Mouse (Mus musculus): Measurements from ENCODE around the gene Kif1bp. TPM values are rescaled to one million over a fixed set of nuclear protein-coding genes. Genes with fewer than 3 reads are reported as not detected.

Gene Kif1bp
- polyA plus RNA-seq, 1 experiment from 2014 or later, result 41.5 TPM

DNA sequence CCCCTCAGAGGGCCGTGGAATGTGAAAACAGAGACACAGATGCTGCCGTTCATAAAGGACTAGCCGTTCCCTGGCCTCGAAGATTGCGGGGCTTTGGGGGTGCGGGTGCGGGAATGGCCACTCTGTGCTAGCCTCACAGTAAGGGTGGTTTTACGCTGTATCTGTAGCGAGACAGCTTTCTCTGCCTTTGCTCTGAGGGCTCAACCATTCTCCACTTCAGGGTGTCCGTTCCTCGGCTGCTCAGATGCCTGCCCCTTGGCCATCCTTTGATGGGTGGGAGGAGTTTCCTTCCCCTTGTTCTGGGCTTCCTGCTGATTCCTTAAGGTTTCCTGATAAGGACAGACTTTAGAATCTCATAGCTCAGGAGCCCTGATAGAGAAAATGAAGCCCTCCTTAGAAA lies 69.8 kb downstream of the Kif1bp start:
- H3K27me3 ChIP-seq (ENCODE audit: control insufficient read depth, insufficient read depth, low read length), result no peaks in the 10 kb centered on the region; the same call in 1 of the 2 replicates
- WGBS, result 6% methylated on average over 11 of the region's 11 CpGs
- peak overlapping the region; percentile 32 for H3K4me3 ChIP-seq (ENCODE audit: low read length)
- H3K36me3 ChIP-seq (ENCODE audit: control insufficient read depth, insufficient read depth, low read length), result no peaks in the 10 kb centered on the region
- H3K9ac ChIP-seq (ENCODE audit: low read depth, low read length), result peak overlapping the region; percentile 40; the same call in 1 of the 2 replicates
- no peak for ATAC-seq (ENCODE audit: low FRiP score, low TSS enrichment)
- H3K4me2 ChIP-seq (replicated peaks; ENCODE audit: low read depth, low read length), result peak overlapping the region; percentile 67
- no peaks in the 10 kb centered on the region for H3K4me1 ChIP-seq (ENCODE audit: control insufficient read depth, insufficient read depth, low read length)
- H3K27ac ChIP-seq (ENCODE audit: low read depth, low read length), result 0 out of 2 replicates have a peak overlapping the region, but pooled peaks have one; percentile 24
- no peaks in the 10 kb centered on the region for H3K9me3 ChIP-seq (ENCODE audit: control insufficient read depth, low read length)

DNA sequence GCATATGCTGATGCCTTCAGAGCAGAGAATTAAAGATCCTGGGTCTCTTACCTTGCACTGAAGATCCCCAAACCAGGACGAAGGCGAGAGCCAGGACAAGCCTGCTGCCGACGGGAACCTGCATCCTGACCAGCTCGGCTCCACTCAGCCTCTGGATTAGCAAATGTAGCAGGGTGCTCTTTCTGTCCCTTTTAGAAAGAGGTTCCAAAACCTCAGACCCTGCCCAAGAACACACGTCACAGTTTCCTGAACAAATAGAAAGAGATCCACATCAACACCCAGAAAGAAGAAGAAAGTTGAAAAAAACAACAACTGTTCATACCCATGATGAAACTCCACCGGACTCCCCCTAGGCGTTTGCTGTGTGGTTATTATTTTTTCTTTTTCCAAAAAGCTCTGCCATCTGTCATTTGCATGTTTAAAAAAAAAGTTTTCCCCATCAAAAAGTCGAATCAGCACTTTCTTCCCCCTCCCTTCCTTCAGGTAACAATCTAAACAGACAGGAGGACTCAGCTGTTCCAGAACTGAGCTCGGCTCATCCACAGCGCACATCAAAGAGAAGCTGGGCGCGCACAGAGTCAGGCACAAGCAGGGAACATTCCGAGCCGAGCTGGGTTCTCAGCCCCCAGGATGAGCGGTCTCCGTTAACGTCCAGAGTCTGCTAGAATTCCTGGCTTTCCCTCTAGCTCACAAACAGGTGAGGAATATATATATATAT lies 70.5 kb downstream of the Kif1bp start:
- Histone ChIP-seq H3K27me3 (ENCODE audit: control insufficient read depth, insufficient read depth, low read length) (no peaks in the 10 kb centered on the region; the same call in 1 of the 2 replicates), H3K9me3 (ENCODE audit: control insufficient read depth, low read length) (no peaks in the 10 kb centered on the region), H3K4me2 (replicated peaks; ENCODE audit: low read depth, low read length) (peak overlapping the region; percentile 67), H3K27ac (ENCODE audit: low read depth, low read length) (no peak overlapping the region), H3K4me1 (ENCODE audit: control insufficient read depth, insufficient read depth, low read length) (no peaks in the 10 kb centered on the region), H3K4me3 (ENCODE audit: low read length) (peak overlapping the region; percentile 32; the same call in 1 of the 2 replicates), H3K36me3 (ENCODE audit: control insufficient read depth, insufficient read depth, low read length) (no peaks in the 10 kb centered on the region), H3K9ac (ENCODE audit: low read depth, low read length) (no peak overlapping the region)
- no peak for ATAC-seq (ENCODE audit: low FRiP score, low TSS enrichment)
- 15% methylated on average over 18 of the region's 18 CpGs for WGBS

DNA sequence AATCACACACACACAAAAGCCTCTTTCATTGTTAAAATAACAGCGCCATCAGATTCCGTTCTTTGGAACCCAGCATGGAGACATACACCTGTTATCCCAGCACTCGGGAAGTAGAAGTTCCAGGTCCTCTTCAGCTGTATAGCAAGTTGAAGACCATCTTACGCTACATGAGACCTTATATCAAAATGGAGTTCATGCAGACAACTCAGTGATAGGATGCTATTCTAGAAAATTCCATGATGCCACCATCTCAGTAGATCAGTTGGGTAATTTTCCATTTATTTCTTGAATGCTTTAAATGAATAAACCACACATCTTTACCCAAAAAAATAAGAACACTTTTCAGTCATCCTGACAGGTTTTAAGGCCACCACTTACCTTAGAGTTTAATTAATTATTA lies 71.2 kb downstream of the Kif1bp start:
- H3K36me3 ChIP-seq (ENCODE audit: control insufficient read depth, insufficient read depth, low read length), result no peaks in the 10 kb centered on the region
- no peaks in the 10 kb centered on the region for H3K4me1 ChIP-seq (ENCODE audit: control insufficient read depth, insufficient read depth, low read length)
- H3K4me2 ChIP-seq (replicated peaks; ENCODE audit: low read depth, low read length), result no peak overlapping the region
- ATAC-seq (ENCODE audit: low FRiP score, low TSS enrichment), result no peak
- H3K4me3 ChIP-seq (ENCODE audit: low read length), result no peak overlapping the region
- 94% methylated on average over 4 of the region's 4 CpGs for WGBS
- H3K27ac ChIP-seq (ENCODE audit: low read depth, low read length), result no peak overlapping the region
- H3K9me3 ChIP-seq (ENCODE audit: control insufficient read depth, low read length), result no peaks in the 10 kb centered on the region
- H3K27me3 ChIP-seq (ENCODE audit: control insufficient read depth, insufficient read depth, low read length), result no peaks in the 10 kb centered on the region; the same call in 1 of the 2 replicates
- no peak overlapping the region for H3K9ac ChIP-seq (ENCODE audit: low read depth, low read length)

DNA sequence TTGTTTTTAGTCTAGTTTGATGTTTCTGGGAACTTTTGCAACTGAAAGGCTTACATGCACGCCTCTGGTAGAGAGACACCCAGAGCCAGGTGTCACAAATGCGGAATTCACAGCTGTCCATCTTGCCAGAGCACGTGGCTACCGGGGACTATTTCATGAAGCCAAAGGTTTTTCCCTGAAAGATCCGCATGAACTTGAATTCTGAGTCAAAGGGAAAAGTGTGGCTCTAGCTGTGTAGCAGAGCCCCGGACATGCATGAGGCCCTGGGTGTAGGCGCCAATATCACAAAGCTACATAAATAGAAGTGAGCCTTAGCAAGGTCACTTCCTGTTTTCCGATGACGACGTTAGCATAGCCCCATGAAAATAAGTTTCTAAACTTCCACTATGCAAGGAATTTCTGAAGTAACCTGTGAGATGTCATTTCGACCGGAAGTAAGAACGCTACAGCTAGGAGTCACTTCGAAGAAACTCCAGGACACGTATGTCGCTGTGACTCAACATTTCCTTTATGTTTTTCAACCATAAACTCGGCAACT lies 72.2 kb downstream of the Kif1bp start:
- no peak overlapping the region for H3K27ac ChIP-seq (ENCODE audit: low read depth, low read length)
- H3K36me3 ChIP-seq (ENCODE audit: control insufficient read depth, insufficient read depth, low read length), result no peaks in the 10 kb centered on the region
- no peak overlapping the region for H3K4me2 ChIP-seq (replicated peaks; ENCODE audit: low read depth, low read length)
- no peaks in the 10 kb centered on the region for H3K9me3 ChIP-seq (ENCODE audit: control insufficient read depth, low read length)
- H3K27me3 ChIP-seq (ENCODE audit: control insufficient read depth, insufficient read depth, low read length), result no peaks in the 10 kb centered on the region; the same call in 1 of the 2 replicates
- ATAC-seq (ENCODE audit: low FRiP score, low TSS enrichment), result no peak
- H3K4me3 ChIP-seq (ENCODE audit: low read length), result no peak overlapping the region
- H3K9ac ChIP-seq (ENCODE audit: low read depth, low read length), result no peak overlapping the region
- H3K4me1 ChIP-seq (ENCODE audit: control insufficient read depth, insufficient read depth, low read length), result no peaks in the 10 kb centered on the region
- WGBS, result 79% methylated on average over 17 of the region's 17 CpGs

DNA sequence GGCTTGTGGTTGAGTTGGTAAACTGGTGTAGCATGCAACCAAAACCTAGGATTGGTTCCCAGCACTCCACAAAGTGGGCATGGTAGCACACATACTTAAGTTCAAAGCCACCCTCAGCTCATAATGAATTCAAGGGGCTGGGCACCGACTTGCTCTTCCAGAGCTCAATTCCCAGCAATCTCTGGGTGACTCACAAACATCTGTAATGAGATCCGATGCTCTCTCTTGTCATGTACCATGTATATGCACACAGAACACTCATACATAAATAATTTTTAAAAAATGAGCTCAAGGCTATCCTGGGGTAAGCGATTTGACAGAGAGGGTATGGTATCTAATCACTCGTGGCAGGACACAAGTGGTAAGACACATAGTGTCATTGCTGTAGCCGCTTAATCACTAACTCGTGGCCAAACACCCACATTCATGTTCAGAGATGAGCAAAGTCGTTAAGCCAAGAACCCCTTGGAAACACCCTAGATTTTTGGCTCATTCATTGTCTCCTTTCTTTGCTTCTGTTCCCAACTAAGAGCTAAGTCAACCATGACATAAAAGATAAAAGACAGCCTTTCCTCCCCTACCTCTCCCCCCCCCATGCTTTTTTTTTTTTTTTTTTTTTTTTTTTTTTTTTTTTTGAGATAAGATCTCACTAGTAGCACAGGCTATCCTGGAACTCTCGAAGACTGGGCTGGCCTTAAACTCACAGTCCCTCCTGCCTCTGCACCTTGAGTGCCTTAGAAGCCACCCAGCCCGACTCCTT lies 72.9 kb downstream of the Kif1bp start:
- H3K9me3 ChIP-seq (ENCODE audit: control insufficient read depth, low read length), result no peaks in the 10 kb centered on the region
- H3K4me3 ChIP-seq (ENCODE audit: low read length), result no peak overlapping the region
- no peak overlapping the region for H3K9ac ChIP-seq (ENCODE audit: low read depth, low read length)
- WGBS, result 86% methylated on average over 9 of the region's 9 CpGs
- no peak for ATAC-seq (ENCODE audit: low FRiP score, low TSS enrichment)
- no peaks in the 10 kb centered on the region for H3K4me1 ChIP-seq (ENCODE audit: control insufficient read depth, insufficient read depth, low read length)
- no peak overlapping the region for H3K27ac ChIP-seq (ENCODE audit: low read depth, low read length)
- H3K27me3 ChIP-seq (ENCODE audit: control insufficient read depth, insufficient read depth, low read length), result no peaks in the 10 kb centered on the region; the same call in 1 of the 2 replicates
- H3K36me3 ChIP-seq (ENCODE audit: control insufficient read depth, insufficient read depth, low read length), result no peaks in the 10 kb centered on the region
- H3K4me2 ChIP-seq (replicated peaks; ENCODE audit: low read depth, low read length), result no peak overlapping the region

DNA sequence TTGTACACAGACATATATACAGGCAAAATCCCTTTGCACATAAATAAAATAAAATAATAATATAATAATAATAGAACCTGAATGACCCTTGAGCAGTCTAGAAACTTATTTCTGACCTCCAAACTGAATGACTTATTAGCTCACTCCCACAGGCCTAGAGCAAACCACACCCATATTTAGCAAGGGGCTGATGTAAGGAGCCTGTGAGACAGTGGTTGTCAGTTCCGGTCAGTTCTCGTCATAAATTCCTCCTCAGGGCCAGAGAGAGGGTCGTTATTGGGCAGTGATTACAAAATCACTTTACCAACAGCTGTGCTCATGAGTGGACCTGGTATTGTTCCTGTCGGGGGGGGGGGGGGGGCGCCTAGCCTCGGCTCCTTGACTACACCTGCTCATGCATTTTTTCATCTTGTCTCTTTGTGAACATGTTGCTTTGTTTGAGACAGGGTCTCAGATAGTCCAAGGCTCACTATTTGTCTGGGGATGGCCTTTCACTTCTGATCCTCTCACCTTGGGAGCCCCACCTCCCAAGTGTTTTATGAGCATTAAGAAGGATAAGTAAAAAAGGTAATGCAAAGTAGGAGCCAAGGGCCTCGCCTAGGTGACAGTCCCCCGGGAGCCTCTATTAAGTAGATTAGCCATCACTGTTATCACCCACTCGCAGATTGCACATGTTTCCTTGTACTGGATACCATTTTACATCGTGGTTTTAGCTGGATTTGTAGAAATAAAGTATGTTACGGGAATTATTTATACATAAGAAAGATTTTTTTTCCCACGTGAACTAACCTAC lies 74.2 kb downstream of the Kif1bp start:
- Histone ChIP-seq H3K9me3 (ENCODE audit: control insufficient read depth, low read length) (no peaks in the 10 kb centered on the region), H3K4me2 (replicated peaks; ENCODE audit: low read depth, low read length) (no peak overlapping the region), H3K27me3 (ENCODE audit: control insufficient read depth, insufficient read depth, low read length) (no peaks in the 10 kb centered on the region; the same call in 1 of the 2 replicates), H3K4me3 (ENCODE audit: low read length) (no peak overlapping the region), H3K9ac (ENCODE audit: low read depth, low read length) (no peak overlapping the region), H3K27ac (ENCODE audit: low read depth, low read length) (no peak overlapping the region), H3K4me1 (ENCODE audit: control insufficient read depth, insufficient read depth, low read length) (no peaks in the 10 kb centered on the region), H3K36me3 (ENCODE audit: control insufficient read depth, insufficient read depth, low read length) (no peaks in the 10 kb centered on the region)
- 65% methylated on average over 12 of the region's 12 CpGs for WGBS
- no peak for ATAC-seq (ENCODE audit: low FRiP score, low TSS enrichment)

DNA sequence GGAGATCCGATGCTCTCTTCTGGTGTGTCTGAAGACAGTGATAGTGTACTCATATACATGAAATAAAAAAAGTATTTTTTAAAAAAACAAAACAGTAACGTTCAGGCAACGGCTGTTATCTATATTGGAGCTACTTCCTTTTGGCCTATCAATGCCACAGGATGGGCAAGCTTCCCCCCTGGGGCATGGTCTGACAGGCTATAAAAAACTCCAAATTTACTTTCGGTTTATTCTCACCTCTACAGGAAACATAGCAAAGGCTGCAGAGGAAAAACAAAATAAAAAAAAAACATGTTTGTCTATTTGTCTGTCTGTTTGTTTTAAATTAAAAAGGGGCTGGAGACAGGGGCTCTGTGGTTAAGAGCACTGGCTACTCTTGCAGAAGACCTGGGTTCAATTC lies 74.9 kb downstream of the Kif1bp start:
- Histone ChIP-seq H3K4me1 (ENCODE audit: control insufficient read depth, insufficient read depth, low read length) (no peaks in the 10 kb centered on the region), H3K9me3 (ENCODE audit: control insufficient read depth, low read length) (no peaks in the 10 kb centered on the region), H3K4me2 (replicated peaks; ENCODE audit: low read depth, low read length) (no peak overlapping the region), H3K9ac (ENCODE audit: low read depth, low read length) (no peak overlapping the region), H3K4me3 (ENCODE audit: low read length) (no peak overlapping the region), H3K27ac (ENCODE audit: low read depth, low read length) (no peak overlapping the region), H3K36me3 (ENCODE audit: control insufficient read depth, insufficient read depth, low read length) (no peaks in the 10 kb centered on the region), H3K27me3 (ENCODE audit: control insufficient read depth, insufficient read depth, low read length) (no peaks in the 10 kb centered on the region; the same call in 1 of the 2 replicates)
- WGBS, result 65% methylated on average over 4 of the region's 4 CpGs
- no peak for ATAC-seq (ENCODE audit: low FRiP score, low TSS enrichment)

DNA sequence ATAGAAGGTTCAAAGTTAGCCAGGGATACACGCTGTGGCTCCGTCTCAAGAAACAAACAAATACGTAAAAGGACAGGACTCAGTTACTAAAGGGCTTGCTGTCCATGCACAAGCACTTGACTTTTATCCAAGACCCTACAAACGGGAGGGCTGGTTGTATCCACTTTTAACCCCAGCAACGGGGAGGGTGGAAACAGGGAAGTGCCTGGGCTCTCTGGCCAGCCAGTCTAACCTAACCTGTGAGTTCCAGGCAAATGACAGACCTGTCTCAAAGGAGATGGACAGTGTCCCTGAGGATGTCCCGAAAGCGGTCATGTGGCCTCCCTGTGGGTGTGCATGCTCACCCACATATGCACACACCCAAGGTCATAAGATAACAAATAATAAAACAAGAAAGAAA lies 76.3 kb downstream of the Kif1bp start:
- H3K4me2 ChIP-seq (replicated peaks; ENCODE audit: low read depth, low read length), result no peak overlapping the region
- H3K27me3 ChIP-seq (ENCODE audit: control insufficient read depth, insufficient read depth, low read length), result no peaks in the 10 kb centered on the region
- no peaks in the 10 kb centered on the region for H3K36me3 ChIP-seq (ENCODE audit: control insufficient read depth, insufficient read depth, low read length)
- H3K9ac ChIP-seq (ENCODE audit: low read depth, low read length), result no peak overlapping the region
- WGBS, result 81% methylated on average over 7 of the region's 7 CpGs
- no peak for ATAC-seq (ENCODE audit: low FRiP score, low TSS enrichment)
- no peak overlapping the region for H3K27ac ChIP-seq (ENCODE audit: low read depth, low read length)
- H3K4me3 ChIP-seq (ENCODE audit: low read length), result no peak overlapping the region
- H3K4me1 ChIP-seq (ENCODE audit: control insufficient read depth, insufficient read depth, low read length), result no peaks in the 10 kb centered on the region
- H3K9me3 ChIP-seq (ENCODE audit: control insufficient read depth, low read length), result no peaks in the 10 kb centered on the region
